Mouse (Mus musculus): ENCODE results near the gene Trappc2l. TPM values are rescaled to one million over a fixed set of nuclear protein-coding genes. Genes with fewer than 3 reads are reported as not detected.

Trappc2l gene
- total and polyA plus RNA-seq, 2 experiments from 2014 or later, result 15.3 to 137 TPM

DNA sequence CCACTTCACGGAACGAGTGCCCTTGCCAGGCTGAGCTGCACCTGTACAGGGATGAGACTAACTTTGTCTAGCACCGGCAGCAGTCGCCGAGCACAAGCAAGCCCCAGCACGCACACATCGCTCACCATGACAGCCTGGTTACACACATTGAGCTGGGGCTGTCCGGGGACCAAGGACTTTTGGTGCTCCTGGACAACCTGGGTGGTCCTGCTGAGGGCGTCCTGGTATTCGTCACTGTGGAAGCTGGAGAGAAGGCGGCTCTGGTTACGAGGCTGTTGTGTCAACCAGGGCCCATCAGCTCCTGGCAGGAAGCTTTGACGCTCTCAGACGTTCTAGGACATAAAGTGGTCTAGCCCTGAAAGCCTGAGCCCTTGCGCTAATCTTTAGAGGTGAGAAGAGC, 30.5 kb upstream of the Trappc2l start:
- H3K9ac ChIP-seq, result no peak overlapping the region
- no peaks in the 10 kb centered on the region for H3K36me3 ChIP-seq (ENCODE audit: insufficient read depth)
- no peaks in the 10 kb centered on the region for H3K9me3 ChIP-seq (ENCODE audit: low read length)
- peaks cover 9% of the 10 kb centered on the region for H3K4me1 ChIP-seq (ENCODE audit: insufficient read depth)
- no peak overlapping the region for H3K27ac ChIP-seq (ENCODE audit: low read depth, low read length)
- no peak overlapping the region for H3K4me2 ChIP-seq (ENCODE audit: low read depth)
- ATAC-seq (no peak), DNase-seq (no peak)
- no peak for TF ChIP-seq CTCF (IDR thresholded peaks at IDR 0.05; ENCODE audit: low read depth)
- 79% methylated on average over 15 of the region's 15 CpGs for WGBS
- no peaks in the 10 kb centered on the region for H3K27me3 ChIP-seq (ENCODE audit: insufficient read depth, low read length)
- no peak overlapping the region for H3K4me3 ChIP-seq (ENCODE audit: low read depth, low read length)

DNA sequence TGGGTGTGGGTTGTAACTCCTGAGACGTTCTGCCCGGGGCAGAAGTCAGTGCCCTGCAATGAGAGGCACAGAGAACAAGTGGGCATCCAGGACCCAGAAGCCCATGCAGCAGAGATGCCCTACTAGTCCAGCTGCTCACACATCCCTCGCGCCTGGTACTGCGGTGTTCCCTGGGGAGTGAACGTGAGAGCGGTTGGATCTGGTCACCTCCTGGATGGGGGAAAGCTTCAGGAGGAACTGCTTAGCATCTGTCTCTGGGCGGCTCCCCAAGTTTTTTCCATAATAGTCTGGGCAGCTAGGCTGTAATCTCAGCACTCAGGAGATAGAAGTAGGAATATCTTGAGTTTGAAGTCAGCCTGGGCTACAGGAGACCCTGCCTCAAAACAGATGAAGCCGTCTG, 26.5 kb upstream of the Trappc2l start:
- H3K27me3 ChIP-seq (ENCODE audit: insufficient read depth, low read length), result no peaks in the 10 kb centered on the region
- H3K9me3 ChIP-seq (ENCODE audit: low read length), result no peaks in the 10 kb centered on the region
- no peak overlapping the region for H3K4me2 ChIP-seq (ENCODE audit: low read depth)
- no peak overlapping the region for H3K27ac ChIP-seq (ENCODE audit: low read depth, low read length)
- 0 out of 2 replicates have a peak, but pooled peaks cover 3% of the 10 kb centered on the region for H3K4me1 ChIP-seq (ENCODE audit: insufficient read depth)
- WGBS, result 84% methylated on average over 9 of the region's 9 CpGs
- H3K4me3 ChIP-seq (ENCODE audit: low read depth, low read length), result no peak overlapping the region
- no peak overlapping the region for H3K9ac ChIP-seq
- TF ChIP-seq CTCF (IDR thresholded peaks at IDR 0.05; ENCODE audit: low read depth), result no peak
- DNase-seq (no peak), ATAC-seq (no peak)
- no peaks in the 10 kb centered on the region for H3K36me3 ChIP-seq (ENCODE audit: insufficient read depth)

DNA sequence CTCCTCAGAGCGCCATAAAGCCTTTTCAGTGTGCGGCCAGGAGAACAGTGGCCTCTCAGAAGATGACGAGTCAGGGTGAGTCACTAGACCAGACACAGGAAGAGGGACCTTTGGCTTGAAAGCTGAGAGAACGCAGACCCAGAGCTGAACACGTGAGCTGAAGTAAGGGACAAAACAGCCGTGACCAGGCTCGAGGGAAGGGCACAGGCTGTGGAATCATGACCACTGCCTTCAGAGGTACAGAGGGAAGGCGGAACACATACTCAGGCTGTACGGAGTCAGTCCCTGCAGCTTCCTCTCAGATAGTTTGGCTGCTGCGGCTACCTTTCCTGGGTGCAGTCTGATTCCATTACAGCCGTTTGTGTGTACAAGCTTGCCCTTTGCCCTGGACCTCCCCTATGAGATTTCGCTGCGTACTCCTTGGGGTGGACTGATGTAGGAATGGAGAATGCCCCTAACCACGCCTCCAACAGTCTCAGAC, 26.0 kb upstream of the Trappc2l start:
- Histone ChIP-seq H3K9me3 (ENCODE audit: low read length) (no peaks in the 10 kb centered on the region), H3K27ac (ENCODE audit: low read depth, low read length) (no peak overlapping the region), H3K9ac (no peak overlapping the region), H3K36me3 (ENCODE audit: insufficient read depth) (no peaks in the 10 kb centered on the region), H3K4me3 (ENCODE audit: low read depth, low read length) (no peak overlapping the region), H3K4me2 (ENCODE audit: low read depth) (no peak overlapping the region), H3K27me3 (ENCODE audit: insufficient read depth, low read length) (no peaks in the 10 kb centered on the region), H3K4me1 (ENCODE audit: insufficient read depth) (0 out of 2 replicates have a peak, but pooled peaks cover 3% of the 10 kb centered on the region)
- no peak for DNase-seq
- ATAC-seq, result no peak
- TF ChIP-seq CTCF (IDR thresholded peaks at IDR 0.05; ENCODE audit: low read depth), result no peak
- WGBS, result 77% methylated on average over 14 of the region's 14 CpGs

DNA sequence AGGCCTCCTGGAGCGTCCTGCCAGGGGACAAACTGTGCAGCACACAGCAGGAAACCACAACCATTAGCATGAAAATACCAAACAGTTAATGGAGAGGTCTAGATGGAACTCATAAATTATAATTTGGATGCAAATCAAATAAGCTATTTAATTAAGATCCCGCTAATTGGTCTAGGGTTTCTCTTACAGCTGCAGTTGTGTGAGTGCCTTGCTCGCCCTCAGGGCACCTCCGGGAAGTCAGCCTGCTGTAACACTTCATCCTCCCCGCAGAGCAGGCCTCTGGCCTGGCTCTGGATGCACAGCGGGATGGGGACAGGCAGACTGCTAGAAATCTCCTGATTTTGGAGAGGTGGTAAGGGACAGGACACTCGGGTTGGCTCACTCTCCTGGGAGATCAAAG, 25.3 kb upstream of the Trappc2l start:
- DNase-seq, result no peak
- 0 out of 2 replicates have a peak, but pooled peaks cover 3% of the 10 kb centered on the region for H3K4me1 ChIP-seq (ENCODE audit: insufficient read depth)
- no peaks in the 10 kb centered on the region for H3K27me3 ChIP-seq (ENCODE audit: insufficient read depth, low read length)
- no peak for TF ChIP-seq CTCF (IDR thresholded peaks at IDR 0.05; ENCODE audit: low read depth)
- no peaks in the 10 kb centered on the region for H3K36me3 ChIP-seq (ENCODE audit: insufficient read depth)
- H3K4me2 ChIP-seq (ENCODE audit: low read depth), result no peak overlapping the region
- H3K4me3 ChIP-seq (ENCODE audit: low read depth, low read length), result no peak overlapping the region
- ATAC-seq, result no peak
- H3K9ac ChIP-seq, result no peak overlapping the region
- no peaks in the 10 kb centered on the region for H3K9me3 ChIP-seq (ENCODE audit: low read length)
- 24% methylated on average over 7 of the region's 7 CpGs for WGBS
- H3K27ac ChIP-seq (ENCODE audit: low read depth, low read length), result no peak overlapping the region

DNA sequence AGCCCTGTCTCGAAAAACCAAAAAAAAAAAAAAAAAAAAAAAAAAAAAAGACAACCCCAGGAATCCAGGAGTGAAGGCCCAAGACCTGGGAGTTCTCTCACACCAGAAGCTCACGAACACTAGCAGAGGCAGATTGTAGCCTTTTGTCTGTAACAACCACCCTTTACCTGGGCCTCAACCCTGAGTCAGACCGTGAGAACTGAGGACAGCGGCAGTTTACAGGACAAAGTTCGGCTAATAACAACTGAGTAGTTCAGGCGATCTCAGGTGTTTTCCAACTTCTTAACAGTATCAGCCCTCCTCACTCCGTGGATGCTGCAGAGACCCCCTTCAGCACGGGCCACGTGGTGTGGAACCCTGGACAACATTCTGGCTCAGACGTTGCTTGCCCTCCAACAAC, 24.7 kb upstream of the Trappc2l start:
- ATAC-seq (no peak), DNase-seq (no peak)
- Histone ChIP-seq H3K9me3 (ENCODE audit: low read length) (no peaks in the 10 kb centered on the region), H3K36me3 (ENCODE audit: insufficient read depth) (no peaks in the 10 kb centered on the region), H3K27ac (ENCODE audit: low read depth, low read length) (no peak overlapping the region), H3K4me2 (ENCODE audit: low read depth) (no peak overlapping the region), H3K4me1 (ENCODE audit: insufficient read depth) (0 out of 2 replicates have a peak, but pooled peaks cover 3% of the 10 kb centered on the region), H3K4me3 (ENCODE audit: low read depth, low read length) (no peak overlapping the region), H3K27me3 (ENCODE audit: insufficient read depth, low read length) (no peaks in the 10 kb centered on the region), H3K9ac (no peak overlapping the region)
- TF ChIP-seq CTCF (IDR thresholded peaks at IDR 0.05; ENCODE audit: low read depth), result no peak
- WGBS, result 82% methylated on average over 10 of the region's 10 CpGs

DNA sequence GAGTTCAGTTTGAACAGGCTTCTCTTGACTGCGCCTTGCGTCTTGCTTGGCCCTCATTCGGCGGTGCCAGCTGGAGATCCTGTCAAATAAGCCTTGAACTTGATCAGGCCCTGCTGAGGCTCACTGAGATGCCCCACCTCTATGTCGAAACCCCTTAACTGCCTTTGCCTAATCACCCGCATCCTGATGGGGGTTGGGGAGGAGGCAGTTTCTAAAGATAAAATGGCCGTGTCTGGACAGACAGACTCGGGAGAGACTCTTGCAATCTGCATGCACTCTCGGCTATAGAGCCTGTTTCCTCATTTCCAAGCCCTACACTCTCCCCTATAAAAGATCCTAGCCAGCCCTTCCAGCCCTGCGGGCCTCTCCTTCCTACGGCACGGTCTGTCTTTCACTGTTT, 18.2 kb upstream of the Trappc2l start:
- no peaks in the 10 kb centered on the region for H3K27me3 ChIP-seq (ENCODE audit: insufficient read depth, low read length)
- no peak overlapping the region for H3K4me2 ChIP-seq (ENCODE audit: low read depth)
- no peaks in the 10 kb centered on the region for H3K36me3 ChIP-seq (ENCODE audit: insufficient read depth)
- no peak overlapping the region for H3K4me3 ChIP-seq (ENCODE audit: low read depth, low read length)
- no peaks in the 10 kb centered on the region for H3K4me1 ChIP-seq (ENCODE audit: insufficient read depth)
- H3K9ac ChIP-seq, result no peak overlapping the region
- no peak for DNase-seq
- H3K27ac ChIP-seq (ENCODE audit: low read depth, low read length), result peak overlapping the region; percentile 35; the same call in 1 of the 2 replicates
- ATAC-seq, result no peak
- WGBS, result 80% methylated on average over 12 of the region's 12 CpGs
- no peaks in the 10 kb centered on the region for H3K9me3 ChIP-seq (ENCODE audit: low read length)
- TF ChIP-seq CTCF (IDR thresholded peaks at IDR 0.05; ENCODE audit: low read depth), result no peak

DNA sequence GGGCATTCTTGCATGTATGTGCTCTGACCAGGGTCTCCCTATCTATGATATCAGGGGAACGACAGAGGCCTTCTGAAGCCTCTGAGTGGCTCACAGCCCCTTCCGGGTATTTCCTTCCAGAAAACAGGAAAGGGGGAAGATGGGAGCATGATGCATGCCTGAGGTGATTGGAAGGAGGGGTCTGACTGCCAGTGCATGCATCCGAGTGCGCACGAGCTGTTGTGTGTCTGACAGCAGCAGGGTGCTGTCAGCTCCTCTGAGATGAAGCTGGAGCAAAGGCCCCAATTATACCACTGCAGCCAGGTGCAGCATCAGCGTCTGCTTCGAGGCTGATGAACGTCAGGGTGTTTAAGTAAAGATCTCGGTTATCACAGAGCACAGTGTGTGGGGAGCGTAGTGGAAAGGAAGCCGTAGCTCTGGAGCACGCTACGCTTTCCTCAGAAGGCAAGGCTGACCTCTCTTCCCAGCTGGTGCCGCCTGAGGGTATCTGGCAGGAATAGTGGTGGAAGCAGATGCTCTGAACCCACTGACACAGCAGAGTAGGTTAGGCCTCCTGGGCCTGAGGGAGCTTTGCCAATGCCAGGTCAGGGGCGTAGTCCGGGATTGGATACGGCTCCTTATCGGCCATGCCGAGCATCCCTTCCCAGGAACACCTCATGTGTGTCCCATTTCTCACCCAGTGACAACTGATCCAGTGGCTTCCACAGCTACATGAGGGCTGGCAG, 17.5 kb upstream of the Trappc2l start:
- DNase-seq (peak; percentile 20), ATAC-seq (peak; percentile 76; the same call in 1 of the 2 replicates)
- H3K9ac ChIP-seq, result no peak overlapping the region; the same call in 1 of the 2 replicates
- no peaks in the 10 kb centered on the region for H3K36me3 ChIP-seq (ENCODE audit: insufficient read depth)
- TF ChIP-seq CTCF (IDR thresholded peaks at IDR 0.05; ENCODE audit: low read depth), result no peak
- no peak overlapping the region for H3K4me2 ChIP-seq (ENCODE audit: low read depth)
- no peaks in the 10 kb centered on the region for H3K27me3 ChIP-seq (ENCODE audit: insufficient read depth, low read length)
- no peak overlapping the region for H3K4me3 ChIP-seq (ENCODE audit: low read depth, low read length)
- no peaks in the 10 kb centered on the region for H3K4me1 ChIP-seq (ENCODE audit: insufficient read depth)
- no peaks in the 10 kb centered on the region for H3K9me3 ChIP-seq (ENCODE audit: low read length)
- 85% methylated on average over 19 of the region's 19 CpGs for WGBS
- H3K27ac ChIP-seq (ENCODE audit: low read depth, low read length), result peak overlapping the region; percentile 35
